Mouse (Mus musculus): ENCODE measurements at regions not wholly inside any gene's neighbourhood (a gene's known extent, or its start where the extent isn't known, plus 50 kb on each side); places are given as distances from the start of the nearest gene placed in this dataset.

DNA sequence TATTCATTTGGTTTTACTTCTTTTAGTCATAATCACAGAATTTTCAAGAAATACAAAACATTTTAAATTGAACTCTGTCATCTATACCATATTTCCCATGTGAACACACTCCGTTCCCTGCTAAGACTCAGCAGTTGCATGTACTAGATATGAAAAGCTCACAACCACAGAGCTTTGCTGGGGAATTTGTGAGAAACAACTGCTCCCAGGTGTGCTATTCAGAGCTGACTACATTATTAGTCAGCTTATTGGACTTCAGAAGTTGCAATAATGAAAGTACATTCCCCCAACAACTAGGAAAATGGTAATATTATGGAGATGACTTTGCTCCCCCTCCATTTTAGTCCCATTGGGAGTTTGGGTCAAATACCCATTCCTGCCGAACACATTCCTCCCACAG is 315.2 kb upstream of the Adgrl3 start:
- TF ChIP-seq CTCF (conservative IDR thresholded peaks at IDR 0.05; ENCODE audit: low read length) = no peak
- no peak for TF ChIP-seq POU5F1 (IDR thresholded peaks at IDR 0.05; ENCODE audit: borderline replicate concordance, low read length)
